Mouse (Mus musculus) small intestine, adult 2 months (tissue): ENCODE data around the gene Akap8. TPM values are rescaled to one million over a fixed set of nuclear protein-coding genes. Genes with fewer than 3 reads are reported as not detected.

Experiments
- H3K27ac ChIP-seq: fragments of 200-500 bp; 2 replicates; pipeline ENCODE4 v1.5.1; 2012; ENCODE audit warnings: low read depth, low read length, control low read depth, inconsistent platforms; ENCODE audit not compliant: insufficient read depth
- H3K27me3 ChIP-seq: fragments of 200-500 bp; 2 replicates; pipeline ENCODE4 v1.6.1; 2012; ENCODE audit warnings: mild to moderate bottlenecking, moderate library complexity, low read length, inconsistent platforms; ENCODE audit not compliant: control insufficient read depth, insufficient read depth
- H3K36me3 ChIP-seq: fragments of 200-500 bp; 2 replicates; pipeline ENCODE4 v1.6.1; 2012; ENCODE audit warnings: mild to moderate bottlenecking, low read length, control low read depth, inconsistent platforms; ENCODE audit not compliant: control insufficient read depth, insufficient read depth
- H3K4me1 ChIP-seq: fragments of 200-500 bp; 2 replicates; pipeline ENCODE4 v1.6.1; 2012; ENCODE audit warnings: low read length, inconsistent platforms, mixed read lengths; ENCODE audit not compliant: control insufficient read depth, insufficient read depth, insufficient read length
- H3K4me3 ChIP-seq: fragments of 200-500 bp; 2 replicates; pipeline ENCODE4 v1.5.1; 2012; ENCODE audit warnings: low read depth, mild to moderate bottlenecking, control low read depth, inconsistent platforms, low read length, moderate library complexity
- CTCF ChIP-seq: fragments of 200-500 bp; IDR thresholded peaks from 2 replicates; pipeline ENCODE4 v1.5.1; 2012; ENCODE audit warnings: low read depth, mild to moderate bottlenecking, control low read depth, inconsistent platforms, low read length, moderate library complexity, mixed read lengths; ENCODE audit not compliant: insufficient replicate concordance, insufficient read length; ENCODE audit errors: extremely low read depth
- POLR2A ChIP-seq: fragments of 200-500 bp; IDR thresholded peaks from 2 replicates; pipeline ENCODE4 v1.6.1; 2012; ENCODE audit warnings: low read depth, mild to moderate bottlenecking, control low read depth, inconsistent platforms, low read length, moderate library complexity
- WGBS: fragments of 180-500 bp; shearing (Covaris S2); methylation state at CpG from one replicate; pipeline ENCODE4 v1.1.7; 2018; 5-methylcytosine and 5-hydroxymethylcytosine counted together
- polyA plus RNA-seq: library from polyadenylated mRNA; depleted of rRNA; stranded (reverse); fragments of >200 nt; gene quantifications from 2 replicates; pipeline ENCODE4 v1.2.3, GENCODE M21; 2012

Akap8 gene
- polyA plus RNA-seq, 1 experiment: 28.6 TPM

GRCm38 (mm10) chr17:32362686-32363085, 41.6 kb upstream of the Akap8 start:
- Histone ChIP-seq H3K27ac (no peak overlapping the region), H3K4me1 (peaks cover 11% of the 10 kb centered on the region; the same call in 1 of the 2 replicates), H3K27me3 (no peaks in the 10 kb centered on the region), H3K36me3 (peaks cover 29% of the 10 kb centered on the region), H3K4me3 (no peak overlapping the region)
- TF ChIP-seq CTCF: no peak
- TF ChIP-seq POLR2A: no peak
- WGBS: 68% methylated on average over 4 of the region's 4 CpGs

- Histone ChIP-seq H3K4me1 (peaks cover 8% of the 10 kb centered on the region; the same call in 1 of the 2 replicates), H3K27me3 (no peaks in the 10 kb centered on the region), H3K27ac (no peak overlapping the region), H3K36me3 (peaks cover 54% of the 10 kb centered on the region), H3K4me3 (no peak overlapping the region)
- WGBS: 90% methylated on average over 18 of the region's 18 CpGs
- TF ChIP-seq POLR2A: no peak
- TF ChIP-seq CTCF: no peak
These were observed 38.9 kb upstream of the Akap8 start for GRCm38 (mm10) chr17:32359928-32360327.

GRCm38 (mm10) chr17:32358943-32359340, 37.9 kb upstream of the Akap8 start:
- 88% methylated on average over 6 of the region's 6 CpGs for WGBS
- Histone ChIP-seq H3K4me1 (peaks cover 5% of the 10 kb centered on the region; the same call in 1 of the 2 replicates), H3K4me3 (no peak overlapping the region), H3K27me3 (no peaks in the 10 kb centered on the region), H3K27ac (no peak overlapping the region), H3K36me3 (peaks cover 62% of the 10 kb centered on the region)
- TF ChIP-seq CTCF (no peak), POLR2A (no peak)

- Histone ChIP-seq H3K27ac (no peak overlapping the region), H3K4me1 (peaks cover 5% of the 10 kb centered on the region; the same call in 1 of the 2 replicates), H3K4me3 (no peak overlapping the region), H3K27me3 (no peaks in the 10 kb centered on the region), H3K36me3 (peaks cover 62% of the 10 kb centered on the region)
- TF ChIP-seq CTCF: no peak
- TF ChIP-seq POLR2A: no peak
- WGBS: 90% methylated on average over 7 of the region's 7 CpGs
These were observed 37.3 kb upstream of the Akap8 start for GRCm38 (mm10) chr17:32358192-32358942.

GRCm38 (mm10) chr17:32356766-32357760, 36.0 kb upstream of the Akap8 start:
- Histone ChIP-seq H3K27me3 (no peaks in the 10 kb centered on the region), H3K4me3 (no peak overlapping the region), H3K27ac (no peak overlapping the region), H3K36me3 (peaks cover 62% of the 10 kb centered on the region), H3K4me1 (no peaks in the 10 kb centered on the region)
- no peak for TF ChIP-seq POLR2A
- 89% methylated on average over 24 of the region's 24 CpGs for WGBS

- peaks cover 60% of the 10 kb centered on the region for H3K36me3 ChIP-seq
- TF ChIP-seq POLR2A: no peak
- no peak for TF ChIP-seq CTCF
These were observed 35.2 kb upstream of the Akap8 start for GRCm38 (mm10) chr17:32356281-32356680.

GRCm38 (mm10) chr17:32355031-32355430, 34.0 kb upstream of the Akap8 start:
- TF ChIP-seq POLR2A: no peak
- no peak for TF ChIP-seq CTCF
- Histone ChIP-seq H3K27me3 (no peaks in the 10 kb centered on the region), H3K4me3 (no peak overlapping the region), H3K4me1 (no peaks in the 10 kb centered on the region), H3K27ac (no peak overlapping the region), H3K36me3 (peaks cover 51% of the 10 kb centered on the region)
- WGBS: 93% methylated on average over 6 of the region's 6 CpGs

More at GRCm38 (mm10) chr17:32356281-32356680, 35.2 kb upstream of the Akap8 start:
- H3K27me3 ChIP-seq: no peaks in the 10 kb centered on the region
- no peak overlapping the region for H3K4me3 ChIP-seq
- no peaks in the 10 kb centered on the region for H3K4me1 ChIP-seq
- no peak overlapping the region for H3K27ac ChIP-seq
- 92% methylated on average over 9 of the region's 9 CpGs for WGBS
